Mouse (Mus musculus) hindbrain, embryonic 12.5 days (tissue): ENCODE data around the gene Axin1. TPM values are rescaled to one million over a fixed set of nuclear protein-coding genes. Genes with fewer than 3 reads are reported as not detected.
"Not testable (repeated sequence)": the region's sequence is repeated elsewhere in the genome, so short reads cannot be mapped to it uniquely, and the experiment has no call there.

Experiments
- ATAC-seq: fragments of 200-750 bp; cut with Nextera tagmentation; 2 replicates; pipeline ENCODE4 v1.8.0; 2017; ENCODE audit warnings: moderate TSS enrichment; ENCODE audit not compliant: low FRiP score
- H3K27ac ChIP-seq: fragments of 300-500 bp; sonication (generic); 2 replicates; pipeline ENCODE4 v1.5.1; 2016; ENCODE audit warnings: mild to moderate bottlenecking
- H3K27me3 ChIP-seq: fragments of 300-500 bp; sonication (generic); 2 replicates; pipeline ENCODE4 v1.6.1; 2016; ENCODE audit warnings: mild to moderate bottlenecking
- H3K36me3 ChIP-seq: fragments of 300-500 bp; sonication (generic); 2 replicates; pipeline ENCODE4 v1.6.1; 2016; ENCODE audit warnings: mild to moderate bottlenecking
- H3K4me1 ChIP-seq: fragments of 300-500 bp; sonication (generic); 2 replicates; pipeline ENCODE4 v1.6.1; 2016
- H3K4me2 ChIP-seq: fragments of 300-500 bp; sonication (generic); replicated peaks from 2 replicates; pipeline ENCODE4 v1.6.1; 2016; ENCODE audit warnings: mild to moderate bottlenecking
- H3K4me3 ChIP-seq: fragments of 300-500 bp; sonication (generic); 2 replicates; pipeline ENCODE4 v1.5.1; 2016; ENCODE audit warnings: mild to moderate bottlenecking
- H3K9ac ChIP-seq: fragments of 300-500 bp; sonication (generic); 2 replicates; pipeline ENCODE4 v1.6.1; 2016; ENCODE audit warnings: mild to moderate bottlenecking, moderate library complexity
- H3K9me3 ChIP-seq: fragments of 300-500 bp; sonication (generic); replicated peaks from 2 replicates; pipeline ENCODE4 v1.6.1; 2016; ENCODE audit warnings: mild to moderate bottlenecking
- WGBS: fragments of 180-500 bp; shearing (Covaris S2); methylation state at CpG from one replicate; pipeline ENCODE4 v1.1.7; 2016; 5-methylcytosine and 5-hydroxymethylcytosine counted together
- polyA plus RNA-seq: library from polyadenylated mRNA; unstranded; fragments of >200 nt; fragmentation: Nextera tagmentation; extraction: Ambion mirVana; gene quantifications from 2 replicates; pipeline ENCODE4 v1.2.1, GENCODE M21; 2016

The Axin1 gene
- polyA plus RNA-seq, 1 experiment from 2014 or later = 19.4 TPM

DNA sequence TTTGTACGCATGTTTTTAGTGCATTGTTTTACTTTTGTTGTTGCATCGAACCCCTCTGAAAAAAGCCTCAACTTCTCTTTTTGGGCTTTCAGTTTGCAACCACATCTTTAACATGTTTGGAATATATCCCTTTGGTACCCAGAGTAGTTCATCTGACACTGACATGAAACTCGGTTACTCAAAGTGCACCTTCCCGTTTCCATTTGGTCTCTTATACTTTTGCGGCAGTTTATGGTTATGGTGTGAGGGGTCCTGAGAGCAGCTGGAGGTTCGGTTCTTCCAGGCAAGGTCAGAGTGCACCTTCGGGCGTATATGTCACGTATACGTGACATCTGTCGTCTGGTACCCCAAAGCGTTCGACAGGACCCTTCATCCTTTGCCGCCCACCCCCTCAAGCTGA, 25.7 kb upstream of the Axin1 start:
- Histone ChIP-seq H3K4me1 (peaks cover 23% of the 10 kb centered on the region), H3K36me3 (no peaks in the 10 kb centered on the region), H3K9me3 (no peaks in the 10 kb centered on the region), H3K27ac (no peak overlapping the region), H3K4me2 (peak overlapping the region; percentile 98), H3K27me3 (peaks cover 77% of the 10 kb centered on the region), H3K9ac (peak overlapping the region; percentile 84), H3K4me3 (peak overlapping the region; percentile 82)
- WGBS = 18% methylated on average over 14 of the region's 14 CpGs
- ATAC-seq = no peak

DNA sequence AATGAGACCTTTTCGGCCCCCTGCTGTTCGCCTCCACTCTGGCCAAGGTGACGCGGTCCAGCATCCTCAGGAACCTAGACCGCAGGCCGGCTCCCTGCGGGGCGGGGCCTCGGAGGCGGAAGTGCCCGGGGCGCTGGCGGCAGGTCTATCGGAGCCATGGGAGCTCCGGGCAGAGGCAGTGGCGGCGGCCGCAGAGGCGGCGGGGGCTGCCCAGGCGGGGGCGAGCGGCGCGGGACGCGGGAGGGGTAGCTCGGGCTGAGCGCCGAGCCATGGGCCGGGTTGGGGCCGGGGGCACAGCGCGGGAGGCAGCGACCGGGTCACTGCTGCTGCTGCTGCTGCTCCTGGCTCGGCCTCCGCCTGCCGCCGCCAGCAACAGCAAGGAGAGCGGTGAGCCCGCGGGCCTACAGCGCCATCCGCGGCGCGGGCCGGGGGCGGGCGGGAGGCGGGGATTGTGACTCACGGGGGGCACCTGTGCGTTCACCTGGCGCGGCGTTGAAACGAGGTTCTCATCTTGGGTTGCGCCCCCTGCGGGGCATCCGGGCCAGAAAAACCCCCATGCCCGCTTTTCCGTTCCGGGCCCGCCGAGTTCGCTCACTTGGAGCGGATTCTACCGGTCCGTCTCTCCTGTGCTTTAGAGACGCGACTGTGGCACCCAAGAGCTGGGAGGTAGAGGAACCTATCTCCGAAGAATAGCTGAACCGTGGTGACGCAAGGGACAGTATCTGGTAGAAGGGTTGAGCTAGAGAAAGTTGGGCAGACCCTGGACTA, 25.1 kb upstream of the Axin1 start, which contains the start of gene Tmem8:
Gene Tmem8 (plus strand): TSS at position 119 of the 768 bp plus-strand sequence.
- Histone ChIP-seq H3K27me3 (peaks cover 79% of the 10 kb centered on the region), H3K9ac (peak within 1 kb of the TSS; percentile 84), H3K4me2 (peak within 1 kb of the TSS; percentile 98), H3K36me3 (no peaks in the 10 kb centered on the region), H3K4me3 (peak within 1 kb of the TSS; percentile 82), H3K4me1 (peaks cover 23% of the 10 kb centered on the region), H3K9me3 (no peaks in the 10 kb centered on the region), H3K27ac (peak within 1 kb of the TSS; percentile 62)
- WGBS = under 1% methylated on average over 75 of the region's 75 CpGs
- peak; percentile 79 for ATAC-seq

DNA sequence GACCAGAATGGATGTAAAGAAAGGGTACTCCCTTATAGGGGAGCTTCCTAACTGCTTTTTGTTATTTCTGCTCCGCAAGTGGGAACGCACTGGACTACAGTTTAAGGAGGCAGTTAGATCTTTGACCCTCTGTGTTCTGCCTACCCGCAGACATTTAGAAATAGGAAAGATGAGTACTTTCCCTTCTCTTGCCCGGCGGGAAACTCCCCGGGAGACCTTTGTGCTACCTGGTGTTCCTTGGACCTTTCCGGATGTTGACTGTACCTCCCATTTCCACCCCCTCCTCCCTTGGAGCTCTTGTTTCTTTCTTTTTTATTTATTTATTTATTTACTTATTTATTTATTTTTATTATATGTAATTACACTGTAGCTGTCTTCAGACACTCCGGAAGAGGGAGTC, 24.4 kb upstream of the Axin1 start:
- peak overlapping the region; percentile 82 for H3K4me3 ChIP-seq
- peaks cover 84% of the 10 kb centered on the region for H3K27me3 ChIP-seq
- peak overlapping the region; percentile 98 for H3K4me2 ChIP-seq
- H3K4me1 ChIP-seq = peaks cover 23% of the 10 kb centered on the region
- H3K36me3 ChIP-seq = no peaks in the 10 kb centered on the region
- no peak overlapping the region for H3K27ac ChIP-seq
- 9% methylated on average over 8 of the region's 8 CpGs for WGBS
- no peak for ATAC-seq
- peak overlapping the region; percentile 84; the same call in 1 of the 2 replicates for H3K9ac ChIP-seq
- H3K9me3 ChIP-seq = no peaks in the 10 kb centered on the region

DNA sequence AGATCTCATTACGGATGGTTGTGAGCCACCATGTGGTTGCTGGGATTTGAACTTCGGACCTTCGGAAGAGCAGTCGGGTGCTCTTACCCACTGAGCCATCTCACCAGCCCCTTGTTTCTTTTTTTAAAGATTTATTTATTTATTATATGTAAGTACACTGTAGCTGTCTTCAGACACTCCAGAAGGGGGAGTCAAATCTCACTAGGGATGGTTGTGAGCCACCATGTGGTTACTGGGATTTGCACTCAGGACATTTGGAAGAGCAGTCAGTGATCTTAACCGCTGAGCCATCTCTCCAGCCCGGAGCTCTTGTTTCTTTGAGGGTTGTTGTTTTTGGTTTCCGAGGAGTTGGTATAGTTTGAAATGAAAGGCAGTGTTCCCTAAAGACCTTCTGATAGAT, 24.0 kb upstream of the Axin1 start:
- H3K9me3 ChIP-seq, H3K4me2 ChIP-seq, H3K9ac ChIP-seq, H3K36me3 ChIP-seq, H3K27ac ChIP-seq, H3K4me3 ChIP-seq, ATAC-seq: not testable (repeated sequence)
- Histone ChIP-seq H3K4me1 (peaks cover 23% of the 10 kb centered on the region), H3K27me3 (peaks cover 86% of the 10 kb centered on the region)
- WGBS = 68% methylated on average over 7 of the region's 7 CpGs

DNA sequence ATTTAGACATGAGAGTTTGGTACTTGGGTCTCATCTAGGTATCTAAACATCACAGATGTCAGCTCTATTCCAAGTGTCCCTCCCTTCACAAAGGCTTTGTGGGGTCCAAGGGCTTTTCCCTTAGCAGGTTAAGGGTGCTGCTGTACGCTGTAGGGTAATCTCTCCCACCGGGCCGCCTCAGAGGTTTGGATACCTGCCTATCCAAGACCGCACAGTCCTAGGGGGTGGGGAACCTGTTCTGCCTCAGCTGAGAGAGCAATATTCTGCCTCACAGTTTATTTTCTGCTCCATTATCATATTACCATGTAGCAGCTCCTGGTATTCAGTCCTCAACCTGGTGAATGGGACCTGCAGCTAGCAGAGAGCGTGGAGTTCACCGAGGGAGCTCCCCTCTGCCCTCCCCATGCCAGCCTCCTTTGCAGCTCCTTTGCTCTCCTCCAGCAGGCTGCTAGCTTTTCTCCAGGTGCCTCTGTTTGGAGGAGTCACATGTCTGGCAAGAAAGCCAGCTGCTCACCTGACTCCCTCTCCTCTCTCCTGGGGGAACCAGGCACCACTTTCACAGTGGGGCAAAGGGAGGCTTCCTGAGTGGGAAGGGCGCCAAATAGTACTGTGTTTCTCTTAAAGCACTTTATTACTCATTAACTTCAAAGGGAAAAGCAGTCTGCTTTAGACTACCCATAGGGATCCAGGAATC, 23.1 kb upstream of the Axin1 start:
- Histone ChIP-seq H3K27ac (no peak overlapping the region), H3K36me3 (no peaks in the 10 kb centered on the region), H3K4me3 (no peak overlapping the region), H3K9ac (no peak overlapping the region), H3K27me3 (peaks cover 84% of the 10 kb centered on the region), H3K4me2 (no peak overlapping the region), H3K9me3 (no peaks in the 10 kb centered on the region), H3K4me1 (peaks cover 27% of the 10 kb centered on the region)
- no peak for ATAC-seq
- WGBS = 88% methylated on average over 7 of the region's 7 CpGs

DNA sequence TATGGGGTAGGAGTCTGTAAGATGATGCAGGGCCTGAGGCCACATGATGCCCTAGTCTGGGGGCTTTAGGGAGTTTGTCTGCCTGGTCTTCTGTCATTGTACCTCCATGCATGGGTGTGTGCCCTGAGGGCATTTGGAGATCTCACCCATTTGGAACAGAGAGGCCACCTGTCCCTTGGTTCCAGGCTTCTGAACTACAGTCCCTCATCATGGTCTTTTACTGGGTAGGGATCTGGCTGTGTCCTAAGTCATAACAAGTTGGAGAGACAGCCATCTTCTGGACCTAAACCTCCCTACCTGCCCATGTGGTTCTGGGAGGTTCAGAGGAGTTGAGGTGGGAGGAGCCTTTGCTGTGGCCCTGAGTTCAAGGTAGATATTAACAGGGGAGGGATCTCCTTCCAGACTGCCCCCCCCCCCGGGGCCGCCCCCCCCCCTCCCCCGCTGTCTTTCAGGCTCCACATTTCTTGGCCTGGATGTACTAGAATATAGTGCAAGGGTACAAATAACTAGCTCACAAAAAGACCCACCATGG, 22.5 kb upstream of the Axin1 start:
- H3K9me3 ChIP-seq = no peaks in the 10 kb centered on the region
- peaks cover 22% of the 10 kb centered on the region for H3K4me1 ChIP-seq
- ATAC-seq = no peak
- no peak overlapping the region for H3K4me3 ChIP-seq
- 63% methylated on average over 3 of the region's 3 CpGs for WGBS
- H3K27ac ChIP-seq = no peak overlapping the region
- H3K36me3 ChIP-seq = no peaks in the 10 kb centered on the region
- H3K27me3 ChIP-seq = peaks cover 77% of the 10 kb centered on the region
- no peak overlapping the region for H3K9ac ChIP-seq
- no peak overlapping the region for H3K4me2 ChIP-seq

DNA sequence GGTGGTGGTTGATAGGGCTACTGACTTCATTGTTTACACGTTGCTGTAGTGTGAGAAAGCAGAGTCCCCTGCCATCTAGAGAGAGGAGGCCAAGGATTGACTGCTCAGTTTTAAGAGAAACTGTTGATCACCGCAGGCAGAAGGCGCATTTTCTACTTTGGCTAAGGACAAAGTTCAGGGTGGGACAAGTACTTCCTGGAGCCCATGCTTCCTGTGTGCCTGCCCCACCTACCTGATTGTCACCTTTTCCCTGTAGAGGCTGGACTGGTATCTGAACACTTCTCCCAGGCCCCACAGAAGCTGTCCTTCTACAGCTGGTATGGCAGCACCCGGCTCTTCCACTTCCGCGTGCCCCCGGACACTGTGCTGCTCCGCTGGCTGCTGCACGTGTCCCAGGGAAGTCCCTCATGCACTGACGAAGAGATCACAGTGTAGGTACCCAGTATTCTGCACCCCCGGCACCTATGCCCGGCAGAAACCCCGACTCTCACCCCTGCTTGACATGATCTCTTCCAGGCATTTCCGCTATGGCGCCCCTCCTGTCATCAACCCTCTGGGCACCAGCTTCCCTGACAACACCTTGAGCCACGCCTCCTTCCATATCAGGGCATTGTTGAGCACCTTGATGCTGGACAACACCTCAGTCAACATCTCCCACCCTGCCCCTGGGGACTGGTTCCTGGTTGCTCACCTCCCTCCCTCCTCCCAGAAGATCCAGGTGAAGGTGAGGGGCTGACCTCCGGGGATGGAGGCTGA, 21.8 kb upstream of the Axin1 start:
- WGBS = 89% methylated on average over 17 of the region's 17 CpGs
- Histone ChIP-seq H3K36me3 (no peaks in the 10 kb centered on the region), H3K9me3 (no peaks in the 10 kb centered on the region), H3K9ac (no peak overlapping the region), H3K4me2 (no peak overlapping the region), H3K27me3 (peaks cover 70% of the 10 kb centered on the region), H3K4me3 (no peak overlapping the region), H3K4me1 (peaks cover 19% of the 10 kb centered on the region), H3K27ac (no peak overlapping the region)
- no peak for ATAC-seq

DNA sequence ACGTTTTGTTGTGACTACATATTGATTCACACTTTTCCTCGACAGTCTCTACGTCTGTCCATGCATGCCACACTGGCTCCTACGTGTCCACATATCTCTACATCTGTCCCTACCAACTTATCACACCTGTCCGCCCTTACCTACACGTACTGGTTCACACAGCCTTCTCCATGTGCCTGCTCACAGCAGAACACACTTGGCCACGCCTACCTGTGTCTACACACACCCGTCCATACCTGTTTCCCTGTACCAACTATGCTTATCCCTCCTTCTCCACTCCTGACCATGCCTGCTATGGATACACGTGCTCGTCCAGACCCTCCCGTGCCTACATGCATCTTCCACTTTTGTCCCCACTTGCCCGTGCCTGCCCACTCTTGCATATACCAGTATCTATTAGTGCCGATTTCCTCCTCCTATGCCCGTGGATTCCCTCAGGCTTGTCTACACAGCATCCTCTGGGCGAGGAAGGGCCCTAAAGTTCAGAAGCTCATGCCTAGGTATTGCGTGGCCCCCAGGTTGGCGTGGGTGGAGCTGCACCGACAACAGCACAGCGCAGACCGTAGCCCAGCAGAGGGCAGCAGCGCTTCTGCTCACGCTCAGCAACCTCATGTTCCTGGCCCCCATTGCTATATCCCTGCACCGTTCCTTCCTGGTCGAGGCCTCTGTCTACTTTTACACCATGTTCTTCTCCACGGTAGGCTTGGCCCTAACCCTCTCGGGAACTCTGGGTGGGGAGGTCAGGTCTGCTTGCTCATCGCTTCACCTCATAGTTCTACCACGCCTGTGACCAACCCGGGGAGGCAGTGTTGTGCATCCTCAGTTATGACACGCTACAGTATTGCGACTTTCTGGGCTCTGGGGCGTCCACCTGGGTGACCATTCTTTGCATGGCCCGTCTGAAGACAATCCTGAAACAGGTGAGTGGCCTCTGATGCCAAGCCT, 18.4 kb upstream of the Axin1 start:
- WGBS = 51% methylated on average over 33 of the region's 33 CpGs
- Histone ChIP-seq H3K4me2 (no peak overlapping the region), H3K27me3 (peaks cover 37% of the 10 kb centered on the region)

DNA sequence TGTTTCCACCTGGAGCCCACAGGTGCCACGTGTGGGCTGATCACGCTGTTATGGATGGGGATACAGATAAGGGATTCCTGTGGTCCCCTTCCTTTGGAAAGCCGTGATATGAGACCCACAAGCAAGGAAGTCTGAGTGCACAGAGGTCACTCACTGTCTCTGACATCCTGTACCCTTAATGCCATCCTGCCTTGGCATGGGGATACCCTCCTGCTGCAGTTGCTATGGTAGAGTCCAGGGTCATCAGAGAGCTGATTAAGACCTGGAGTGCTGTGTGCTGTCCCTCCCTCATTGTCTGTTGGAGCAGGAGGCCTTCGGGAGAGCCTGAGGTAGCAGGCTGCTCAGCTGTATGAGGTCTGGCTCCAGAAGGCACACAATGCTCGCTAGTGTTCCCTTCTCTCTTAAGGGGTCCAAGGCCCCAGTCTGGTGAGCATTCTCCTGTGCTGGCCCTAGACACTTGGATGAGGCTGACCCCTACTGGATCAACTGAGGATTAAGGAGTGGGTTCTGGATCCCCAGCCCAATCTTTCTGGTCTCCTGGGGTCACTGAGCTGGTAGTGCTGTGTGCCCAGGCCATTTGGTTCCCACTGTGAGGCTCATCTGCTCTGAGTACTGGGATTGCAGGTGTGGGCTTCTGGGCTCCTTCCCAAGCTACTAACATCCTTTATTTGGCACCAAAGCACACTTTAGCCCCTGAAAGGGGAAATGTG, 15.9 kb upstream of the Axin1 start:
- Histone ChIP-seq H3K27ac (no peak overlapping the region), H3K9me3 (no peaks in the 10 kb centered on the region), H3K27me3 (peaks cover 11% of the 10 kb centered on the region), H3K36me3 (peaks cover 26% of the 10 kb centered on the region), H3K4me1 (peaks cover 14% of the 10 kb centered on the region), H3K4me3 (no peak overlapping the region), H3K9ac (no peak overlapping the region), H3K4me2 (no peak overlapping the region)
- WGBS = 61% methylated on average over 5 of the region's 5 CpGs
- peak; percentile 18; the same call in 1 of the 2 replicates for ATAC-seq

More for the DNA sequence above, 18.4 kb upstream of the Axin1 start:
- Histone ChIP-seq H3K4me3 (no peak overlapping the region), H3K27ac (no peak overlapping the region), H3K4me1 (peaks cover 14% of the 10 kb centered on the region), H3K9ac (no peak overlapping the region), H3K9me3 (no peaks in the 10 kb centered on the region), H3K36me3 (peaks cover under 1% of the 10 kb centered on the region; the same call in 1 of the 2 replicates)
- ATAC-seq = no peak

DNA sequence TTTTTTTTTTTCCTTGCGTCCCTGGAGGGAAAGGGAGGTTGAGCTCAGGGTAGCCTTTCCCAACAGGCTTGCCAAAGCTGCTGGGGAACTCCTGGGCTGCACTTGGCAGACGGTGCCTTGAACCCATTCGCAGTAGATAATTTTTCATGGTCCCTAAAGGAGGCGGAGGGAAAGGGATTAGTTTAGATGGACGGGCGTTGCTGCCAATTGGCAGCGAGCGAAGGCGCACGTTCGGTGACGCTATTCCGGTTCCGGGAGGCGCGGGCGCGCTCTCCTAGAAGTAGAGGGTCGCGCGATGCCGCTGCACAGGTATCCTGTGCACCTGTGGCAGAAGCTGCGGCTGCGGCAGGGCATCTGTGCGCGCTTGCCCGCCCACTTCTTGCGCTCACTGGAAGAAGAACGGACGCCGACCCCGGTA, 15.2 kb upstream of the Axin1 start, which contains the start of gene Mrpl28:
Gene Mrpl28 (plus strand): TSS at position 234 of the 418 bp plus-strand sequence.
- Histone ChIP-seq H3K36me3 (peaks cover 33% of the 10 kb centered on the region), H3K4me2 (peak within 1 kb of the TSS; percentile 93), H3K4me1 (peaks cover 14% of the 10 kb centered on the region), H3K4me3 (peak within 1 kb of the TSS; percentile 78), H3K9me3 (no peaks in the 10 kb centered on the region), H3K9ac (peak within 1 kb of the TSS; percentile 77), H3K27ac (no peak within 1 kb of the TSS), H3K27me3 (peaks cover 7% of the 10 kb centered on the region)
- peak; percentile 89 for ATAC-seq
- WGBS = under 1% methylated on average over 32 of the region's 32 CpGs
